Mouse (Mus musculus): ENCODE measurements around the gene Sgca. TPM values are rescaled to one million over a fixed set of nuclear protein-coding genes. Genes with fewer than 3 reads are reported as not detected.
A peak's percentile ranks its signal among the peaks of the same experiment; 100 is the strongest.
"Not testable (repeated sequence)": the region's sequence is repeated elsewhere in the genome, so short reads cannot be mapped to it uniquely, and the experiment has no call there.

Gene Sgca
- polyA plus RNA-seq, 1 experiment: 6.9 TPM

GRCm38 (mm10) chr11:94985140-94985539 lies 9.0 kb upstream of the Sgca start:
- no peak overlapping the region for H3K4me3 ChIP-seq (ENCODE audit: insufficient read depth, low read depth, low read length)
- H3K4me1 ChIP-seq (ENCODE audit: control insufficient read depth, insufficient read depth, insufficient read length, low read length): peaks cover 18% of the 10 kb centered on the region
- H3K27ac ChIP-seq (replicated peaks; ENCODE audit: low read depth, low read length): 0 out of 2 replicates have a peak overlapping the region, but pooled peaks have one; percentile 5

GRCm38 (mm10) chr11:94979462-94980179 lies 3.5 kb upstream of the Sgca start:
- H3K4me3 ChIP-seq (ENCODE audit: insufficient read depth, low read depth, low read length): no peak overlapping the region
- H3K27ac ChIP-seq (replicated peaks; ENCODE audit: low read depth, low read length): no peak overlapping the region; the same call in 1 of the 2 replicates

GRCm38 (mm10) chr11:94978947-94979346 lies 2.8 kb upstream of the Sgca start:
- Histone ChIP-seq H3K4me3 (ENCODE audit: insufficient read depth, low read depth, low read length) (no peak overlapping the region), H3K4me1 (ENCODE audit: control insufficient read depth, insufficient read depth, insufficient read length, low read length) (no peaks in the 10 kb centered on the region), H3K27ac (replicated peaks; ENCODE audit: low read depth, low read length) (no peak overlapping the region)

More at GRCm38 (mm10) chr11:94979462-94980179, 3.5 kb upstream of the Sgca start:
- H3K4me1 ChIP-seq (ENCODE audit: control insufficient read depth, insufficient read depth, insufficient read length, low read length): no peaks in the 10 kb centered on the region

DNA sequence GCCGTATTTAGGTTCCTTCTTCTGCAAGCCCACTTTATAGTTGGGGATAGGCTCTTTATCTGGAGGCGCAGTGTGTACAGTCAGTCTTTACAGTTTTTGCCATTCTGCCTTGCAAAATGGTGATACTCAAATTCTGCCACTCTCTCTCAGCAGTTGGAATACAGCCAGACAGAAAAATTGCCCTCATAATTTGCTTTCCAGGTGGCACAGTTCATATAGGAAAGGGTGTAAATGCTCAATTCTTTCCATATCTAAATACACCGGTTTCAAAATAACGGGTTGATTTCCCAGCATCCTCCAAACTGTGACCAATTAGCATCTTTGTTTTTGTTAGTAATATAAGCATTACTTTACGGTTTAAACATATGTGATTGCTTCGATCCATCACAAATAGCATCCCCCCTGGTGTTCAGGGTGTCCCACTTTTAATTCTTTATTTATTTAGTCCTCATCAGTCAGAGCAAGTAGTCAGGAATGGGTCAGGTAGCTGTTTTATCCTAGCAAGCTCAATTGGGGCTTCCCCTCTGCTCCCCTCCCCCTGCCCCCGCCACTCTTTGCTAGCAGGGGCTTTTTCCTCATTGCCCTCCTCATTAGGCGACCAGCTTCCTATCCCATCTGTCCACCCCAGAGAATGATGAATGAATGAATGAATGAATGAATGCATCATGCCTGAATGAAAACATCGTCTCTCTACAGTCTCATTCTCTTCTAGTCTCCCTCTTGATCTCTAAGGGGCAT lies 2.2 kb upstream of the Sgca start:
- Histone ChIP-seq H3K4me3 (ENCODE audit: insufficient read depth, low read depth, low read length) (no peak overlapping the region), H3K27ac (replicated peaks; ENCODE audit: low read depth, low read length) (no peak overlapping the region), H3K4me1 (ENCODE audit: control insufficient read depth, insufficient read depth, insufficient read length, low read length) (no peaks in the 10 kb centered on the region)

DNA sequence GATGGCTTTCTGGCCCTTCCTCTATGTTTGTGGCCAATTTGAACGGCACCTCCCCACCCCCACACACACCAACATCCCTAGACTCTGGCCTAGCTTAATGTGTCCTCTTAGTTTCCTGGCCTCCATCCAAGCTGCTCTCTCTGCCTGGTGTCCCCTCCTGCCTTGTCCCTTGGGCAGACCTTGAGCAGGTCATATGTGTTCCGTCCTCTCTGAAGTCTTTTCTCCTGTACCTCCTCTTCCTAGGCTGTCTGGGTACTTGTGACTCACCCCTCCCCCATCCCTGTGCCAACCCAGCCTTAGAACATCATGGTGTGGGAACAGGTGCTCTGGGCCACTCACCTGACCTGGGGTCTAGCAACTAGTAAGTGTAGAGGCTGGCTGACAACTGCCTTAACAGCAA lies 1.2 kb downstream of the Sgca start:
- H3K27ac ChIP-seq (replicated peaks; ENCODE audit: low read depth, low read length): no peak overlapping the region
- H3K4me1 ChIP-seq (ENCODE audit: control insufficient read depth, insufficient read depth, insufficient read length, low read length): no peaks in the 10 kb centered on the region
- no peak overlapping the region for H3K4me3 ChIP-seq (ENCODE audit: insufficient read depth, low read depth, low read length)

DNA sequence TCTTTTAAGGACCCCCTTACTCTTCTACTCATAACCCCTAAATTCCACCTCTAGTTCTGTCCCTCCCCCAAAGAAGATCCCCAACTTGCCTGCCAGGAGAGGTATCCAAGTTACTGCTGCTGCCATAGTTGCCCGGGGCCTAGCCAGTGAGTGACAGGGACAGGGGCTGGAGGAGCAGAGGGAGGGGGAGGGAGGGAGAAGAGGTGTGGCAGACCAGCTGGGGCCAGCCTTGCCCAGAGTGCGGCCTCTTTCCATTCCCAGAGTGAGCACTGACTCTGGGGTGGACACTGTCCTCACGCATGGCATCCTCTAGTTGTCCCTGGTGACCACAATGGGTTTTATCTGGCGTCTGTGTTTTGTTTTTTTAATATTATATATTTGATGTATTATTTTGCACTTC lies 2.8 kb downstream of the Sgca start:
- Histone ChIP-seq H3K4me1 (ENCODE audit: control insufficient read depth, insufficient read depth, insufficient read length, low read length) (no peaks in the 10 kb centered on the region), H3K4me3 (ENCODE audit: insufficient read depth, low read depth, low read length) (no peak overlapping the region), H3K27ac (replicated peaks; ENCODE audit: low read depth, low read length) (no peak overlapping the region)

GRCm38 (mm10) chr11:94972887-94973286 lies 3.2 kb downstream of the Sgca start:
- Histone ChIP-seq H3K27ac (replicated peaks; ENCODE audit: low read depth, low read length) (no peak overlapping the region), H3K4me1 (ENCODE audit: control insufficient read depth, insufficient read depth, insufficient read length, low read length) (no peaks in the 10 kb centered on the region), H3K4me3 (ENCODE audit: insufficient read depth, low read depth, low read length) (no peak overlapping the region)

GRCm38 (mm10) chr11:94971895-94972615 lies 4.1 kb downstream of the Sgca start:
- Histone ChIP-seq H3K4me3 (ENCODE audit: insufficient read depth, low read depth, low read length) (no peak overlapping the region), H3K4me1 (ENCODE audit: control insufficient read depth, insufficient read depth, insufficient read length, low read length) (no peaks in the 10 kb centered on the region), H3K27ac (replicated peaks; ENCODE audit: low read depth, low read length) (no peak overlapping the region)

- Histone ChIP-seq H3K27ac (replicated peaks; ENCODE audit: low read depth, low read length) (no peak overlapping the region), H3K4me1 (ENCODE audit: control insufficient read depth, insufficient read depth, insufficient read length, low read length) (no peaks in the 10 kb centered on the region), H3K4me3 (ENCODE audit: insufficient read depth, low read depth, low read length) (no peak overlapping the region)
Observed at GRCm38 (mm10) chr11:94970210-94970943, 5.8 kb downstream of the Sgca start.

GRCm38 (mm10) chr11:94969709-94970108 lies 6.4 kb downstream of the Sgca start:
- not testable (repeated sequence) for H3K4me1 ChIP-seq (ENCODE audit: control insufficient read depth, insufficient read depth, insufficient read length, low read length); H3K4me3 ChIP-seq (ENCODE audit: insufficient read depth, low read depth, low read length); H3K27ac ChIP-seq (replicated peaks; ENCODE audit: low read depth, low read length)

DNA sequence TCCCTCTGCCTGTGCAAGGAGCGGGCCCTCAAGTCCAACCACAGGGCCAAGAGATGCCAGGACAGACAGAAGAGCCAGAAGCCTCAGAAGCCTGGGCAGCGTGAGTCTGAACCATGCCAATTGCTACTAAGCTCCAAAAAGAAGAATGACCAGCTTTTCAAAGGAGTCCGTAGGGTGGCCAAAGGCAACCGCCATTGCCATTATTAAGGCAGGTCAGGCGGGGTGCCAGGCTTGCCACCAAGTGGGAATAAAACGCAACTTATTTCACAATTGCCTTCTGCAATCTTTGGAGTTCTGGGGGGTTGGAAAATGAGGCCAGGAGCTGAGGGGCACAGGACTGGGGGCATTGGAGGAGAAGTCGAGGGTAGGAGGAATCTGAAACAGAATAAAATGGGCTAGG lies 7.9 kb downstream of the Sgca start:
- no peaks in the 10 kb centered on the region for H3K4me1 ChIP-seq (ENCODE audit: control insufficient read depth, insufficient read depth, insufficient read length, low read length)
- H3K4me3 ChIP-seq (ENCODE audit: insufficient read depth, low read depth, low read length): no peak overlapping the region
- H3K27ac ChIP-seq (replicated peaks; ENCODE audit: low read depth, low read length): no peak overlapping the region

GRCm38 (mm10) chr11:94967419-94967818 lies 8.7 kb downstream of the Sgca start, which contains the start of gene Hils1:
Hils1 (plus strand) TSS chr11:94967593.
- Histone ChIP-seq H3K4me3 (ENCODE audit: insufficient read depth, low read depth, low read length) (no peak within 1 kb of the TSS), H3K27ac (replicated peaks; ENCODE audit: low read depth, low read length) (no peak within 1 kb of the TSS), H3K4me1 (ENCODE audit: control insufficient read depth, insufficient read depth, insufficient read length, low read length) (no peaks in the 10 kb centered on the region)

GRCm38 (mm10) chr11:94962534-94963101 lies 13.5 kb downstream of the Sgca start:
- Histone ChIP-seq H3K4me1 (ENCODE audit: control insufficient read depth, insufficient read depth, insufficient read length, low read length) (0 out of 2 replicates have a peak, but pooled peaks cover 2% of the 10 kb centered on the region), H3K27ac (replicated peaks; ENCODE audit: low read depth, low read length) (no peak overlapping the region), H3K4me3 (ENCODE audit: insufficient read depth, low read depth, low read length) (no peak overlapping the region)

GRCm38 (mm10) chr11:94958065-94958858 lies 17.9 kb downstream of the Sgca start:
- Histone ChIP-seq H3K4me3 (ENCODE audit: insufficient read depth, low read depth, low read length) (0 out of 2 replicates have a peak overlapping the region, but pooled peaks have one; percentile 8), H3K4me1 (ENCODE audit: control insufficient read depth, insufficient read depth, insufficient read length, low read length) (0 out of 2 replicates have a peak, but pooled peaks cover 3% of the 10 kb centered on the region), H3K27ac (replicated peaks; ENCODE audit: low read depth, low read length) (peak overlapping the region; percentile 75)
